Mouse (Mus musculus) heart, postnatal 25 days (tissue): Measurements from ENCODE around the gene Hoxa11. TPM values are rescaled to one million over a fixed set of nuclear protein-coding genes. Genes with fewer than 3 reads are reported as not detected.

ENCODE experiments used
- DNase-seq: peaks from one replicate; pipeline ENCODE4 v3.0.0; 2022; ENCODE audit warnings: low spot score
- intact Hi-C: fragments of 180-260 bp; cut with DNase I; formaldehyde crosslinking; loops from one replicate; pipeline ENCODE4 v1.15.1; 2025
- total RNA-seq, 2 experiments: library from RNA; stranded (reverse); gene quantifications; 2 replicates each; pipeline ENCODE4 v1.2.3; 2021

Hoxa11 gene
- total RNA-seq, result not detected

DNA sequence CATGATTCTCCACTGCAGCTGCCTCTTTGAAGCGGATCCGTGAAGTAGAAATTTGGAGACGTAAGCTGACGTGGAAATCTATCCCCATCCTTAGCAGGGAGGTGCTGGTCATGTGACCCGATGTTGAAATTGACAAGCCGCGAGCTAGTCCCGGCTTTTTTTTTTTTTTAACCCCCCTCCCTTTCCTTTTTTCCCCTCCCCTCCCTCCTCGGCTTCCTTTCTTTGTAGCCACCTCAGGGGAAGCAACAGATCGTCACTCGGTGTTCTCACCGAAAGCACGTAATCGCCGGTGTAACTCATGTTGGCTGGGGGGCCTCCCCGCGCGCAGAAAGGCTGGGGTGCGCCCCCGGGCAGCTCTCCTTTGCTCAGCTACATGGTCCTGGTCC is at the start of gene Hoxa11:
Gene Hoxa11, minus strand, starts transcription at position 54 of the 386 bp plus-strand sequence.
- intact Hi-C loops, result no loop called here
- DNase-seq, result no peak

DNA sequence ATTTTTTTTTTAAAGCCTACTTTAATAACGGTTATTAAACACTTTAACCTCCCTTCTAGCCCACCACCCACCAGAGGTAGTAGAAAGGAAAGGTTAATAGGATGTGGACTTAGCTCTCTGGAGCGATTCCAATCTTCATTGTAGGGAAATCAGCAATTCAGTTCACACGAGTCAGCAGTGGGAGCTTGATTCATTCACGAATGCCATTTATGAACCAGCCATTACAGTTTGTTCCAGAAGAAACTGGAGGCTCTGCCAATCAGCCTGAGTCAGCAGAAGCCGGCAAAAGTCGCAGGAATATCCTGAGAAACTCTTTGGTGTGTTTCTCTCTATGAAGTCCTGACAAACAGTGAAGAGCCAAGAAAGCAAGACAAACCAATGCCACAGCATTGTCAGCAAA is 49.0 kb upstream of the Hoxa11 start:
- intact Hi-C loops, result no loop called here
- DNase-seq, result no peak

DNA sequence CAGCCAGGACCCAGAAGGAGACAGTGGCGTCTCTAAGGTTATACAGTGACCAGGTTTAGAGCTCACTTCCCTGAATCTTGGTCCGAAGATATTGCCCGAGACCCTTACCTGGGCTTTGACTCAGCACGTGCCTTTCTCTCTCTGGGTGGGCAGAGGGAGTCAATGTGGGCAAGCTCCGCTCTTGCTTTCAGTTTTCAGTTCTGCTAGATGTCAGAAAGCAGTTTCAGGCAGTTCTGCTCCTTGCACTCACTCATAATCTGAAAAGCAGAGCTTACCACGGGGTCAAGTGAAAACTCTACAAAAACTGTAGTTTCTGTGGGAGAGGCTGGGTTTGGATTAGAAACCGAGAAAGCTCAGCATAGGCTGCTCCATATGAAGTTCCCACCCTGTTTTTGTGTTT is 46.7 kb upstream of the Hoxa11 start:
- DNase-seq, result no peak
- intact Hi-C loops, result no loop called here

DNA sequence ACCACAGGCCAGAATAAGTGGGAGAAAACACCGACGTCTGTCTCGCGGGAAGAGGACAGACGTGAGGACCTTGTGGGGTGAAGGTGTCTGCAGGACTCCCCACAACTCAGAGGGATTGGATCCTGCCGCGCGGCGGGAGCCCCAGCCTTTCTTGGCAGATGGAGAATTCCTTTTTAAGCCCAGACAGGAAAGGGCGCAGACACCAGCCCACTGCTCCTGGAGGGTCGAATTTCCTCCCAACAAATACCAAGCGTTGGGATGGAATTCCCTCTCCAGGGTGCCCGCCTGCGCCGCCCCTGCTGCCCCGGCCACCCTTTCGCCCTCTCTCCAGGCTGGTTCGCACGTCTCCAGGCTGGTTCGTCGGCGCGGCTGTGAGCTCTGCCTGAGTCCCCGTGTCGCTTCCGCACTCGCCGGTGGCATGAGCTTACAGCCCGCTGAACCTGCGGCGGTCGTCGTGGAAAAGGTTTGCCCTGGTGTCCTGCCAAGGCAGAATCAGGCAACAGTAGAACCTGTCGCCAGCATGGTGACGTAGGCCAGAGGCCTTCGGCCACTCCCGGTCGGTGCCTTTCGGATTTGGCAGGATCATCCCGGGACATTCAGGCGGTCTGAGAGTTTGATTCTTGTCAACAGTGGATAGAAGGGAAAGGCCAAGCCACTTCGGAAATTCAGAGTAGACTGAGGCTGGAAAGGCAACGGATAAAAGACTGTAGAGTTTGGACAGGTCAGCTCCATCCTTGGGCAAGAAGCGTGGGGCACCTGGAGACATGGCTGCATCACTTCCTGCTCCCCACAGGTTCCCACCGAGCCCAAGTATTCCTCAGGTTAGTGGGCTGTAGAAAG is 45.6 kb upstream of the Hoxa11 start:
- intact Hi-C loops, result no loop called here
- DNase-seq, result no peak

DNA sequence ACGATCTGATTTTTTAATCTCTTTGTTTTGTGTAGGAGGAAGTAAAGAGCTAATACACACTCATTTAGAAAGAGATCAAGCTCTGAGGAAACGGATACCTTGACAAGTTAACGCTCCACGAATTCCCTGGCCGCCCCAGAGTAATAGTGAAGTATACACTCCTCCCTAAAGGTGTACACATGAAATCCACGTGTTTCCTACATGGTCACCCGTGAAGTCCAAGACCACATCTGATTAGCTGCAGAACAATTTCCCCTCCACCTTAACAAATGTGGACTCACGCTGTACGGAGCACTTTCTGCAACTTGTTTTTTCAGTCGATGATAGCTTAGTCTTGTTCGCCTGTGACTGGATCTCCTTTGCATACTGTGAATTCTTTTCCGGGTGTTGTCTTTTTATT is 44.6 kb upstream of the Hoxa11 start:
- intact Hi-C loops, result no loop called here
- no peak for DNase-seq

DNA sequence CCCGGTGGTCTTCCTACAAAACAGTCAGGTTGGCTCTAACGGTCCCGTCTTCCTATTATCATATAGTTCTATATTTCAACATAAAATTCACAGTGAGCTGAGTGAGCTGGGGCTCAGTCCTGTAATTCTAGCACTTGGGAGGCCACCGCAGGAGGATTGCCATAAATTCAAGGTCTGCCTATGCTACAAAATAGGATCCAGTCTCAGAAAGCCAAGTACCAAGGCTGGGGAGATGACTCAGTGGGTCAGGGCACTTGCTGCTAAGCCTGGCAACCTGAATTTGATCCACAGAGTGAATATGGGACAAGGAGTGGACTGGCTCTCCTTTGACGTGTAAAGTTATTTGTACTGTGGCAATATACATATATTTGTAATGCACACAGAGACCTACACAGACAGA is 38.3 kb upstream of the Hoxa11 start:
- DNase-seq, result no peak
- intact Hi-C loops, result no loop called here

DNA sequence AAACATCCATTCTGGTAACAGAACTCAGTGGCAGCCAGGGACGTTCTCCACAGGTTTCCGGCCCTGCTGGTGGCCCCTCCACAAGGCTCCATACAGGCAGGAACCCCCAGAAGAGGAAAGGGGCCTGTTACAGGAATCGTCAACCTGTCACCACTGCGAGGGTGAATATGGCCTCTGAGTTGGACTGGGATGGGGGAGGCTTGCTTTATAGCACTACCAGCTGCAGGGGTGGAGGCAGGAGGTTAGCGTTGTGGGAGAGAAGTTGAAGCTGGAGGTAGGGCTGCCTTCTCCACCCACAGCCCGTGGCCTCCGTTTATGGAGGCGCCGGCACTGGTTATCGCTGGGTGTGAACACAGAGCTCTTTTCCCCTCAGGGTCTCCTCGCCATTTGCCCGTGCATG is 35.5 kb upstream of the Hoxa11 start:
- DNase-seq, result no peak
- intact Hi-C loops, result no loop called here

DNA sequence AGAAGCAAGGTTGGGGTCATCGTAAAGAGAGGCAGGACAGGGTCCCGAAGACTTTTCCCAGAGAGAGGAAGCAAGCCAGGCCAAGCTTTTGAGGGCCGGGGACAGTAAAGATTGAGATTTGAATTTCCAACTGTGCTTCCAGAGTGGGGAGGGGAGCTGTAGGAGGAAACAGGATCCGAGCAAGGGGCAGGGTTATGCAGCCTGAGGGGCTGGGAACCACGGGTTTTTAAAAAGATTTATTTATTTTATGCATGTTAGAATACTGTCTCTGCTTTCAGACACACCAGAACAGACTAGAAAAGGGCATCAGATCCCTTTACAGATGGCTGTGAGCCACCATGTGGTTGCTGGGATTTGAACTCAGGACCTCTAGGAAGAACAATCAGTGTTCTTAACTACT is 31.3 kb upstream of the Hoxa11 start:
- intact Hi-C loops, result no loop called here

DNA sequence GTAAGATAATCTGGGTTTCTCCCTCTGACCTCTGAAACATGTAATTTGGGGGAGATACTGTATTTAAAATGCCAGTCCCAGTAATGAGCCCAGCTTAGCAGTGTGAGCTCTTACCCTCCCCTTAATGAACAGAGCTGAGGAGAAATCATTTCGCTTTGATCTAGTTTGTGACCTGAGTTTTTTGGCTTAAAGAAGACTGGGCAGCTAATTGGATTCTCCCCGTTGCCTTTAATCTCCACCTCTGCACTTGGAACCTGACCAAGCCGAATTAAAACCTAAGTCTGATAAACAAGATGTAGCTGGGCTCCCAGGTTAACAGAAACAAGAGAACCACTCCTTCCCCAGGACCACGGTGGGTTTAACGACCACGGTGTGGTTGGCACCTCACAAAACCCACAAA is 30.8 kb upstream of the Hoxa11 start:
- intact Hi-C loops, result no loop called here
- no peak for DNase-seq

More for the DNA sequence above, 31.3 kb upstream of the Hoxa11 start:
- no peak for DNase-seq

DNA sequence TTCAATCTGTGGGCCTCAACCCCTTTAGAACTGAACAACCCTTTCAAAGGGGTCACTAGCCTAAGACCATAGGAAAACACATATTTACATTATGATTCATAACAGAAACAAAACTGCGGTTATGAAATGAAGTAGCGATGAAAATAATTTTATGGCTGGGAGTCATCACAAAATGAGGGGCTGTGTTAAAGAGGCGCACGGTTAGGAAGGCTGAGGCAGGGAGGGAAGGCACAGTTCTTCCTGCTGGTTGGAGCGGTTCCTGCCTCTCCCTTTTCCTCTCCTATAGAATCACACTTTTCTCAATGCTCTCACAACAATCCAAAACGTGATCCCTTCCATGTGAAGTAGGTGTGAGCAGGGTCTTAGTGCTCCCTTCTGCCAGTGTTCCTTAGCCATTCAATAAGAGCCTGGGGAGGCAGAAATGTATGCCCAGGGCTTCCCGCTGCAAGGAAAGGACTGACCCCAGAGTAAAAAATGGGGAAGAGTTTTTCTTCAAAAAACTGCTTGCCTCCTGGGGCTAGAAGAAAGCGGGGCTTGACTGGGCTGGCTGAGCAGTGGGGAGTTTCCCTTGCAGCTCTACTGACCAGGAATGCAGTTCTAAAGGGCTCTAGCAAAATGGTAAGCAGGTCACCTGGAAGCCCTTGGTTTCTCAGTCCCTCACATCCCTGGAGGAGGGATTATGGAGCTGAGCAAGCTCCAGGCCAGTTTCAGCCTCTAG is 30.1 kb upstream of the Hoxa11 start:
- DNase-seq, result no peak
- intact Hi-C loops, result no loop called here

DNA sequence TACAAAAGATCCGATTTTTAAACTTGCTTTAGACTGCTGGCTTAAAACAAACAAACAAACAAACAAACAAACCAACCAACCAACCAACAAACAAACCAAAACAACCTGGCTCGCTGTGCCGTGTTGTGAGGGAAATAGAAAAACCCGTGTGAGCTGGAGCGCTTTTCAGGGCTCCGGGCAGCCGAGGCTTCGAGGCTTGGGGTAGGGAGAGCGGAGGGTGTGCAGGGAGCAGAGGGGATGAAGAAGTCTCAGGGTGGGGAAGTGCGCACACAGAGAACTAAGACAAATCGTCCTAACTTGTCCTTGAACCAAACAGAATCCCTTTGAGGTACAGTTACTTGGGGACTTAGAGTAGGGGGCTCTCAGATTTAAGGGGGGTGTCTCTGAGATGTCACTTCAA is 29.0 kb upstream of the Hoxa11 start:
- intact Hi-C loops, result loop anchor here (5.0 kb wide), 2 partner anchors 563 to 643 kb away; no protein-coding TSS in a partner anchor
- DNase-seq, result no peak

DNA sequence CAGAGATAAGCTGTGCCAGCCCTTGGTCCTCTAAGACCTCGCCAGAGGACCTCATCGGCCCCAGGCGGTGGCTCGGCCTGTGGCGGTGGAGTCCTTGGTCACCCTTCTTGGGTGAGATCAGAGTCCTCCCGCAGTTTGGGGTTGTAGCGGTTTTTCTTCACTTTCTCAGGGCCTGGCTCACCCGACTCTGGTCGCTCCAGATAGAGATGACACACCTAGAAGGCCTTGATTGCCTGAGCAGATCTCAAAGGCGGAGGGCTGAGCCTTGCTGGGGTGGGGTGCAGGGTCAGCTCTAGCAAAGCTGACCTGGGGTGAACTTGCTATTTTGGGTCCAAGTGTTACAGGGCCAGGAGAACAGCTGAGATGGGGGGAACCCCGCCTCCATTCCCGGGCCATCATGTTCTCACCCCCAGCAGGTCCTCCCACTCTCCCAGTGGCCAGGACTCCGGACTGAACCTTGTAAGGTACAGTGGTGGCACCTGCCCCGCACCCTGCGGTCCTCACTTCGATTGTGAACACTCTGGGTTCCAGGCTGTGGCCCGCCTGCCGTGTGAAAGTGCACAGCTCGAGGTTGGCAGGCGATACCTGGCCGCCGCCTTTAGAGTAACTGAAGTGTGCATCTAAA is 28.2 kb upstream of the Hoxa11 start:
- intact Hi-C loops, result loop anchor here (5.0 kb wide), 2 partner anchors 564 to 644 kb away; no protein-coding TSS in a partner anchor
- no peak for DNase-seq

DNA sequence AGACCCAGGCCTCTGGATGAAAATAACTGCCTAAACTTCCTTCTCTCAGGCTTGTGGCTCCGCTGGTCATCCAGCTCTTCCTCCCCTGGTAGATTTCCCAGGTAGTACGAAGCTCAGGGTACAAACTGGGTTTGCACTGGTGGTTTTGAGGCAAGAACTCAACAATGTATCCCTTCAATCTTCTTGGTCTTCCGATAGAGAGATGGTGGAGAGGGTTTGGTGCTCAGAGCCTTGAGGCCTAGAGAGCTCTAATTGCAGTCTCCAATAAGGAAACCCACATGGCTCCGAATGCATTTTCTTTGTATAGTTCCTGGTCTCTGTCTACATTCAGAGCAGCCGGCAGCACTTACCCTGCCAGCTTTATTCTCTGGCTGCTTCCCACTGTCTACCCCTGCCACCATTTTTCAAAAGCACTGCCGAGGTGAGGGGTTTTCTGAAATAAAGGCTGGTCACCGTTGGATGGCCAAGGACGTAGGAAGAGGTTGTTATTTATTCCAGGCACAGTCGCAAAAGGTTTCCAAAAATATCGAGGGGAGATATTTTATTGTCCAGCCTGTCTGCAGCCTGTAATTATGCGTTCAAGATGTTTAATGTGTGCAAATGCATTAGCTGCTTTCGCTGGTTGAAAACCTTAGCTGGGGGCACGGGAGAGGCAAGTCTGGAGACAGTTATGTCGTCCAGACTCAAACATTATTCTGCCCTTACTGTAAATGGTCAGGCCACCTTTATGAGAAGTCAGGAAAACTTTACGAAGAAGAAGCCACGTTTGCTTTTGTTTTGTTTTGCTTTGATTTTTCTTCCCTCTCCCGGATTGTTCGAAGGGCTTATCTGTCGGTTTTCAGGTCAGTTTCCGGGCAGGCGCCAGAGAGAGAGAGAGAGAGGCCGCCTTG is 27.4 kb upstream of the Hoxa11 start:
- intact Hi-C loops, result loop anchor here (5.0 kb wide), 2 partner anchors 564 to 644 kb away; no protein-coding TSS in a partner anchor
- no peak for DNase-seq

DNA sequence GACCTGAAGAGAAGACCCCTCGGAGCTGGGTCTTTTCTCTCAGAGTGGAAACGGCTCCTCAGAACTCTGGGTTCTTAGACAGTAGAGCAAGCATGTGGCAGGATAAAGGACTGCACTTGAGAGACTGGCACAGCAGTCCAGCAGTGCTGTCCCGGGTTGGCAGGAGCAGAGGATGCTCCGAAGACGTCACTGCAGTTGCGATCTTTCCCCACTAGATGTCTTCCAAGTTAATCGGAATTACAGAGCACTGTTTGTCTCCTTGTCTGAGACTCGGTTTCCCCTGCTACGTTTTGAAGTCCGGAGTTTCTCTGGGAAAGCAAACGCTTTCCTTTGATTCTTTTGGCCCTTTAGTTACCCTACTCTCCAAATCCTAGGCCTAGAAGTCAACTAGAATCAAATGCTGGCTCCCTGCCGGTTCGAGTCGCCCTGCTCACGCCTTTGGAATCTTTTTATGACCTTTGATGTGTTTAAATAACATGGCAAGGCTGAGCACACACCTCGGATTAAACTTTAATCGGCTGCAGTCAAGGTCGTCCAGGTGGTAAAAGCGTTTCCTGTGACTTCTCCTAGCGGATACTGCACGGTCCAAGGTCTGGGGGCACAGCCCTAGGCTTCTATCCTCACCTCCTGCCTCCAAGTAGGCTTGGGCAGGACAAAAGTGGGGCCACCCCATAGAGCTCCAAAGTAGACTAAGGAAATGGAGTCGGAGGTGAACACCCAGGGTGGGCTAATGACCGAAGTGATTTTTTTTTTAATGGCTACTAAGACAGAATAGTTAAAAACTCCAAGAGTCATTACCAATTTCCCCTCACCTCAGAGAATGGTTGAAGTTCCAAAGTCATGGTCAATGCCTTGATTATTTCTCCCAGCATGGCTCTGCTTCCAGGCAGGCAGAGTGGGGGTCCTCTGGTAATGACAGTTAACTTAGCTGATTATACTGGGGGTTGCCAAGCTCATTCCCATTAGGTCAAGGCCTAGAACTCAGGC is 25.2 kb upstream of the Hoxa11 start:
- intact Hi-C loops, result loop anchor here (2.0 to 5.0 kb wide), 4 partner anchors 306 to 647 kb away; no protein-coding TSS in a partner anchor
- DNase-seq, result no peak

DNA sequence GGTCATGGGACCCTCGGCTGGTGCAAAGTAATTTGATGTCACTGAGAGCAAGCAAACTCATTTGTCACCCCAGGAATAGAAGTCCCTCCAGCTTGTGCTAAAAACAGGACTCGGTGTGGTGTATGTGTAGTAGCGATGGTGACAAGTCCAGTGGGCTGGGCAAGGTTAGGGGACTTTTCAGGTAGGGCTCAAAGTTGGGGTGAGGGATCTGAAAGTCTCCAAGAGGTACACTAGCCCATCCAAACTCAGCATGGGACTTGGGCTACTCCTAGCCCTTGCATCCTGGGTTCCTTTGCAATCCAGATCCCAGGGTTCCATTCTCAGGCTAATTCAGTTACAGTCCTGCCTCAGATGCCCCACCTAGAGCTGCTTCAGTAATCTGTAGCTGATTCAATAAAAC is 23.1 kb upstream of the Hoxa11 start:
- no peak for DNase-seq
- intact Hi-C loops, result loop anchor here (10.0 kb wide), 1 partner anchor 46 kb away; the partner anchor contains the start of gene Evx1

DNA sequence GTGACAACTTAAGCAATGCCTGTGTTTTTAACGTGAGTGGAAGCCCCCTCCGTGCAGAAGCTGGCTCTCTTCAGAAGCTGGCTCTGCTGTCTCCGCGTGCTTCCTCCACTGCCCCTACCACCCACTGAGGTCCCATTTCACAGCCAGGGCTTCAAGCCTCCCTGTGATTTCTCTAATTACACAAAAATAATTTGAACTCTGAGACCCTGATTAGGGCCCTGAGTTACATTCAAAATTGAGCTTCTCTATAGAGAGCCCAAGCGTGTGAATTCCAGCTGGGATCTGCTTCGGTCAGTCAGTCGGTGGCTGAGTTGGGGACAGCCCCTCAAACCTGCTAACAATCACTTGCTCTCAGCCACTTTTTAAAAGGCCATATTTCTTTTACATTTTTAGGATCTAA is 22.7 kb upstream of the Hoxa11 start:
- intact Hi-C loops, result loop anchor here (10.0 kb wide), 1 partner anchor 46 kb away; the partner anchor contains the start of gene Evx1
- no peak for DNase-seq

DNA sequence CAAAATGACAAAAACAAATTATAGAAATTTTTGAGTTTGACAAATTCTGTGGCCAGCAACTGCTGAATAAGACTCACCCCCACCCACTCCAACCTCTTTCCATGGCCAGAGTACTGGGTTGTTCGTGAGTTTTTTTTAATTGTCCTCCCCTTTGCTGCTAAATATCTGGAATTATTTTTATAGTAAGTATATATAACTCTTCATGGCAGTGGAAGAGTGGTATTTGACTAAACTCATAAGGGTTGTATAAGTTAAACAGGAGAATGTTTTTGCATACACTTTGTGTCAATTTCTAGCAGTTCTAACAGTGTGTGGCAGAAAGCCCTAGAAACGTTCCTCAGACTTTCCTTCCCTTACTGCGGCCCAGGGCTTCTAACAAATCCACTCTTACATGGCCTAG is 22.1 kb upstream of the Hoxa11 start:
- intact Hi-C loops, result loop anchor here (10.0 kb wide), 1 partner anchor 47 kb away; the partner anchor contains the start of gene Evx1
- DNase-seq, result no peak

DNA sequence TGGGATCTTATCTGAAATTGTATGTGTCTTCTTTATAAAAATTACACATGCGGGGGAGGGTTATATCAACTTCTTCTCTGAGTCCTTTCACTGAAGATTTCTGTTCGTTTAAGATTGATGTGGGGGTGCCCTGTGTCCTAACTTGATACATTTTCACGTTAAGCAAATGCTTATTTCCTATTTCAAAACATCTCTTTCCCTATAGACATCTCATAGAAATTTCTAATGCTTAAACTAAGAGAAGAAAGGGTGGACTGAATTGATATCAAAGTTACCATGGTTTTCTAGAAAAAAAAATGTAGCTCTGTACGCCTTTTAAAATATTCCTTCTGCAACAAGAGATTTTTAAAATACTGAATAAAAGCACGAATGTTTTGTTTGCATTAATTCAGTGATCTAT is 21.6 kb upstream of the Hoxa11 start:
- intact Hi-C loops, result loop anchor here (10.0 kb wide), 1 partner anchor 48 kb away; the partner anchor contains the start of gene Evx1
- no peak for DNase-seq
